Mouse (Mus musculus) mouse embryonic stem cell (cell line): Measurements from ENCODE around the gene Tyrp1.

ENCODE experiments used
- in situ Hi-C, 2 experiments: fragments of 300-500 bp; cut with MboI; formaldehyde crosslinking; loops; 1 replicate in 1 of 2; 3 replicates in 1 of 2; pipeline ENCODE4 v1.14.3; 2019 to 2020; ENCODE audit warnings: low sequenced_read_pairs in 2 of 2, low pct_unique_long_range_greater_than_20kb in 1 of 2, mixed read lengths in 1 of 2; ENCODE audit not compliant: unreplicated experiment in 1 of 2

Tyrp1 gene

DNA sequence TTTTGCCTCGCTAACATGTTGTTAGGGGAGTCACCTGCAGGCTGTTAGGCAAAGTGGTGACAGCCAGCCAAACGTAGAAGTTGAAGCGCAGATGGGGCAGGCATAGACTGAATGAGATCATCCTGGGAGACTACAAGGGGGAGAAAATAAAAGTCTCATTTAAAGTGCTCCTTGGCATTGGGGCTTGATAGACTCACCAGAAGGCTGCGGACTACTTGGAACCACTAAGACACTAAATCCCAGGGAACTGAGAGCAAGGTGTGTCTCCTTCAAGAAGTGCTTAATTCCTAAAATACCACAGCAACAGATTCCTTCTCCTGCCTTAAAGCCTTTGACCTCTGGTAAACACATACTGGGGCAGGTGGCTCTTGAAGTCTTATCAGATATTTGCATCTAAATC is 41.1 kb downstream of the Tyrp1 start:
- in situ Hi-C loops: no loop called here

DNA sequence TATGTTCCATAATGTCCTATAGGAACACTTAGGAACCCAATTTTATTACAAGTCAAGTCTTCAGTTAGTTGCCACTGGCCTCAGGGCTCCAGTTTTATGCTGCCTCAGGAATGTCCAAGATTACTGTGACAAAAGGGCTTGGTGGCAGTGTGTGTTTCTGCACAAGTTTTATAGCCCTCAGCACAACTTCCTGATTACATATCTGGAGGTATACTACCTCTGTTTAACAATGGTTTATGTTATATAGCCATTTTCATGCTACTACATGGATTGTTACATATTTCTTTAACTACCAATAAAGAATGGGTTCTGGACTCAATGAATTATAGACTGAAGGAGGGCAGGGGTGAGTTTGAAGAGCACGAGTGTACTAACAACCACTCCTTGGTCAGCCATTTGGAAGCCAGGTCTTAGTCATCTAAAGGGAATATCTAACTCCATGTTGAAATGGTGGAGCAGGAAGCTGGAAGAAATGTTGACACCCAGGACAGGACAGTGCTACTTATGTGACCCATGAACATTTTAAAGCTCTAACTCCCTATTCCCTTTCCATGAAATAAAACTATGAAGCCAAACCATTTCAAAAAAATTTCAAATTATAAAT is 48.2 kb downstream of the Tyrp1 start:
- in situ Hi-C loops: no loop called here

DNA sequence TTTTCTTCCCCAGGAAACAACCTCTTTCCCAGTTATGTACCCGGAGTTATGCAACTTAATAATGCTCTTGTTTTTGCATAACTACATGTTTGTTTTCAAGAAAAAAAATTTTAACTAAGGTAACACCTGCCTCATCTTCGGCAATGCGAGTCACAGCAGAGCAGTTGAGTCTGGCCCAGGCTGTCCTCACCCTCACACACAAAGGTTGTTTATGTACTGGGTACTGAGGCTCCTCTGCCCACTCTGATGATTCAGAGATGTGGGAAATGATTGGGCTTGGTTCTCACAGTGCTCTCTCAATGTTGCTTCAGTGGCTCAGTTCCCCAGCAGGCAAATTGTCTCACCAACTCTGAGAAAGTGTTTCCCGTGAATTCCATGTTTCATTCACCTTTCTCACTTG is 52.7 kb downstream of the Tyrp1 start:
- in situ Hi-C loops: no loop called here

DNA sequence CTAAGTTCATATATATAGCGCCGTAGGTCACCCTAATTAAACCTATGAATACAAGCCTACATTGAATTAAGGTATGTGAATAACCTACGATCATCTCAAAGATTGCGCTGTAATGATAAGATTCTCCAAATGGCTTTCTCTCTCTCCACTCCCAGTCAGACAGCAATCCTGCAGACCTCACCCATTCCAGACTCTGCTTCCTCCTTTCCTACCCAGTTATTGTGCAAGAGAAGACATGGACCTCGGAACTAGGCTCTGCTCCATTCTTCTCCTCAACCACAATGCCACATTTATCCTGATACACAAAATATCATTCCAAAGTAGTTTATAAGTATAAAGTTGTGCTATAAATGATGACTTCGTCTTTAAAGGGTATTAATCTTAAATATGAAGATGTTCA is 57.1 kb downstream of the Tyrp1 start:
- in situ Hi-C loops: no loop called here

DNA sequence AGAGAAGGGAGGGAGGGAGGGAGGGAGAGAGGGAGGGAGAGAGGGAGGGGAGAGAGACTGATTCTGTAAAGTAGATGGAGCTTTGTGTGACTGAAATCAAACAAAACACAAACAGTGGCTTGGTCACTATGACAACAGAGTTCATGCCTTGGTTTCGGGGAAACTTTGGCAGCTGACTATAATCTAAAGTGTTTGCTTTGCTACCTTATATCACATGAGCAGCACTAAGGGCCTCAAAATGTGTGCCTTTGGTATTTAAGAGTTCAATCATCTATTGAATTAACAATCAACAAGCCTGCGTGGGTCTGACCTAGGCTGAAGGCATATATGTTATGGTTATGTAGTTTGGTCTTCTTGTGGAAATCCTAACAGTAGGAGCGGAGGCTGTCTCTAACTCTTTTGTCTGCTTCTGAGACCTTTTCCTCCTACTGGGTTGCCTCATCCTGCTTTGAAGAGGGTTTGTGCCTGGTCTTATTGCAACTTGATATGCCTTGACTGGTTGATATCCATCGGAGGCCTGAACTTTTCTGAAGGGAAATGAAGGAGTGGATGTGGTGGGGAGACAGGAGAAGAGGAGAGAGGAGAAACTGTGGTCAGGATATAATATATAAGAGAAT is 61.5 kb downstream of the Tyrp1 start:
- in situ Hi-C loops: no loop called here
